Mouse (Mus musculus) adrenal gland, adult 2 months (tissue): Measurements from ENCODE around the gene Sdr9c7. TPM values are rescaled to one million over a fixed set of nuclear protein-coding genes. Genes with fewer than 3 reads are reported as not detected.
A peak's percentile ranks its signal among the peaks of the same experiment; 100 is the strongest.
"Not testable (repeated sequence)": the region's sequence is repeated elsewhere in the genome, so short reads cannot be mapped to it uniquely, and the experiment has no call there.

ENCODE experiments used
- DNase-seq: peaks from one replicate; pipeline ENCODE4 v3.0.0; 2021
- polyA plus RNA-seq: library from polyadenylated mRNA; depleted of rRNA; stranded (reverse); fragments of >200 nt; gene quantifications from 2 replicates; pipeline ENCODE4 v1.2.3, GENCODE M21; 2012
- total RNA-seq, 2 experiments: library from RNA; stranded (reverse); gene quantifications; 2 replicates each; pipeline ENCODE4 v1.2.3; 2021

Gene Sdr9c7
- total and polyA plus RNA-seq, 3 experiments, result 0.41 to 1.9 (median 0.85) TPM

GRCm38 (mm10) chr10:127907386-127907951 is 9.2 kb downstream of the Sdr9c7 start:
- DNase-seq, result no peak

- DNase-seq, result no peak
Measured at GRCm38 (mm10) chr10:127915578-127915977, 17.3 kb downstream of the Sdr9c7 start.

GRCm38 (mm10) chr10:127917183-127917582 is 18.9 kb downstream of the Sdr9c7 start:
- DNase-seq, result not testable (repeated sequence)

- DNase-seq, result no peak
Measured at GRCm38 (mm10) chr10:127917651-127918050, 19.3 kb downstream of the Sdr9c7 start.

GRCm38 (mm10) chr10:127922241-127922640 is 23.9 kb downstream of the Sdr9c7 start:
- no peak for DNase-seq

- DNase-seq, result no peak
Measured at GRCm38 (mm10) chr10:127923024-127923423, 24.7 kb downstream of the Sdr9c7 start.

- DNase-seq, result no peak
Measured at GRCm38 (mm10) chr10:127924597-127925378, 26.5 kb downstream of the Sdr9c7 start.

GRCm38 (mm10) chr10:127927737-127928136 is 29.4 kb downstream of the Sdr9c7 start:
- DNase-seq, result peak; percentile 41

GRCm38 (mm10) chr10:127932290-127932926 is 34.1 kb downstream of the Sdr9c7 start:
- peak; percentile 14 for DNase-seq

- DNase-seq, result no peak
Measured at GRCm38 (mm10) chr10:127936271-127936670, 38.0 kb downstream of the Sdr9c7 start.

GRCm38 (mm10) chr10:127936747-127937409 is 38.6 kb downstream of the Sdr9c7 start:
- DNase-seq, result peak; percentile 12

GRCm38 (mm10) chr10:127937428-127938010 is 39.2 kb downstream of the Sdr9c7 start:
- peak; percentile 60 for DNase-seq

GRCm38 (mm10) chr10:127939667-127940066 is 41.3 kb downstream of the Sdr9c7 start:
- not testable (repeated sequence) for DNase-seq

GRCm38 (mm10) chr10:127945432-127946064 is 47.2 kb downstream of the Sdr9c7 start:
- DNase-seq, result peak; percentile 64

GRCm38 (mm10) chr10:127949596-127950130 is 51.3 kb downstream of the Sdr9c7 start:
- DNase-seq, result peak; percentile 5

GRCm38 (mm10) chr10:127951390-127951789 is 53.1 kb downstream of the Sdr9c7 start:
- DNase-seq, result no peak

GRCm38 (mm10) chr10:127951821-127952220 is 53.5 kb downstream of the Sdr9c7 start:
- DNase-seq, result no peak

- no peak for DNase-seq
Measured at GRCm38 (mm10) chr10:127955034-127955433, 56.7 kb downstream of the Sdr9c7 start.

GRCm38 (mm10) chr10:127956168-127956816 is 58.0 kb downstream of the Sdr9c7 start:
- peak; percentile 60 for DNase-seq

GRCm38 (mm10) chr10:127959161-127959679 is 60.9 kb downstream of the Sdr9c7 start:
- peak; percentile 25 for DNase-seq
